Mouse (Mus musculus): ENCODE results near the gene 1700008O03Rik.

- TF ChIP-seq CTCF (conservative IDR thresholded peaks at IDR 0.05; ENCODE audit: insufficient read depth, insufficient read length, low read depth, low read length) (peak; percentile 73), POLR2A (IDR thresholded peaks at IDR 0.05; ENCODE audit: low read depth, low read length) (no peak)
Observed at GRCm38 (mm10) chr7:44350957-44351711, 34.5 kb downstream of the 1700008O03Rik start.

All from kidney, adult 2 months (tissue).